Mouse (Mus musculus) spleen, postnatal 10 days (tissue): ENCODE measurements at regions not wholly inside any gene's neighbourhood (a gene's known extent, or its start where the extent isn't known, plus 50 kb on each side); places are given as distances from the start of the nearest gene placed in this dataset.

Experiments used
- DNase-seq, 2 experiments: peaks; one replicate each; pipeline ENCODE4 v3.0.0; 2021 to 2022; ENCODE audit warnings: low spot score in 2 of 2

DNA sequence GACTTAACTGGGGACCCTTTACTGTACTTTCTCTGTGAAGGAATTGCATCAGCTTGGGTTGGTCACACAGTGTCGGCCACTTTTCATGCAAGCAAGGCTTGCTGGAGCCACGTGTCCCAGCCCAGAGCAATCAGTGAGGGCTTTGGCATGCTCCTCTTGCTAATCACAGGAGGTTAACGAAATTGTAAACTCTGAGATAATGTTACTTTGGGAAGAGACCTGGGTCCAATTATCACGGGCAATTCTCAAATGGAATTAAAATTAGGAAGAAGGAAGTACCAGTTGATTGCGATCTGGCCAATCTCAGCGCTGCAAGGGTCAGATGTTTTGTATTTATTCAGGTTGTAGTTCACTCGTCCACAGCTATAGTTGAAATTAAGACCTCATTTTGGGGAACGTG lies 153.2 kb downstream of the Dusp6 start:
- no peak for DNase-seq

DNA sequence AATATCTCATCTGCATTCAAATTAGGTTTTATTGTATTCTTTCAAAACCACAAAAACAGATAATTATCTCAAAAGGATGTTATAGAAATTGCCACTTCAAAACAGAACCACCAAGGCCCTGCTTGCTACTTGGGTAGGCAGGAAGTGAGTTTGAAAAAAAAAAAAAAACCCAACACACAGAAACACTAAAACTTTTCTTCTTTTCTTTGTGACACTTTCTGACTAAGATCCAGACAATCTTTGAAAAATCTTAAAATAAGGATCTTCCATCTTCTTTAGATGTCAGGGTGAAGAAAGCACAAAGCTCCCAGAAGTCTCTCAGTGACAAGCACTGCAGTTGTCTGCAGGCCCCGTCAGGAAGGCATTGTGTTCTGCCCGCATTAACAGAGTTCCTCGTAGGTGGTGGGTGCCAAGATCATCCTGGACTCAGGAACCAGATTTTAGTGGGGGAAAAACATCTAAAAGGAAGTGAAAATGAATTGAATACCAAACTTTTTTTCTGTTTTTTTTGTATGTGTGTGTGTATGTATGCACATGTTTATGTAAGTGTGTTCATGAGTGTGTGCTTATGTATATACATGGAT lies 154.0 kb downstream of the Dusp6 start:
- DNase-seq = no peak

GRCm38 (mm10) chr10:99417591-99417990 lies 154.6 kb downstream of the Dusp6 start:
- no peak for DNase-seq

- DNase-seq = no peak
Measured at GRCm38 (mm10) chr10:99418497-99418896, 155.5 kb downstream of the Dusp6 start.

DNA sequence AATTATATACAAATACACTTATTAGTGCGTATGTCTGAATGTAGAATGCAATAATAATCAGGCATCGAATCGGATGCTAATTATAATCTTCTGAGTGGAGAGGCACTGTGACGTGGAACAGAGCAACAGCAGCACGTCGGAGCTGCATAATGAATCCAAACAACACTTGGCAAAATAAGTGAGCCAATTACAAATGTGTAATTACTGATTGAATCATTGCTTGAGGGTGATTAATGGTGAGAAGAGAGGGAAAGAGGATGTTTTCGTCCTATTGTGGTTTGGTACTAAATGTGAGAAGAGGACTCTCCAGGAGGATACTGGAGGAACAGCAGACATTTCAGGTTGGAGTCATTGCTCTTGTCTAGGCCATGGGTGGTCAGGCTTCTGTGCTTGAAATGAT lies 156.5 kb downstream of the Dusp6 start:
- DNase-seq = no peak

- DNase-seq = no peak
Measured at GRCm38 (mm10) chr10:99423406-99423805, 160.4 kb downstream of the Dusp6 start.

DNA sequence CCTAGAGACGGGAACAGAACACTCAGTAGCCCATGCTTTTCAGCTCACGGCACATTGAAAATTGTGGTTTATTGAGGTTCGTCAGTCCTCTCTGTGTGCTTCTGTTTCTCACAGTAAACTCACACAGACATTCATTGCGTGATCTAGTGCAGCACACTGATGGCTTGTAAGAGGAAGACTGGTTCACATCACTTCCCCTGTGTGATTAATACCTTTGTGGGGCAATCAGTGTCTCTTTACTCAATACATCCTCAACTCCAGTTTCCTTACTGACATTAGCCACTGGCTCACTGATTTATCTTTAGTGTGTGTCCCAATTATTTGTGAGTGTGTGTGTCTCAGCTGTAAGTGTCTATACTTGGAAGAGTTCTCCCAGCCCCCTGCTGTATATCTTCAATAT lies 162.2 kb downstream of the Dusp6 start:
- DNase-seq = no peak

DNA sequence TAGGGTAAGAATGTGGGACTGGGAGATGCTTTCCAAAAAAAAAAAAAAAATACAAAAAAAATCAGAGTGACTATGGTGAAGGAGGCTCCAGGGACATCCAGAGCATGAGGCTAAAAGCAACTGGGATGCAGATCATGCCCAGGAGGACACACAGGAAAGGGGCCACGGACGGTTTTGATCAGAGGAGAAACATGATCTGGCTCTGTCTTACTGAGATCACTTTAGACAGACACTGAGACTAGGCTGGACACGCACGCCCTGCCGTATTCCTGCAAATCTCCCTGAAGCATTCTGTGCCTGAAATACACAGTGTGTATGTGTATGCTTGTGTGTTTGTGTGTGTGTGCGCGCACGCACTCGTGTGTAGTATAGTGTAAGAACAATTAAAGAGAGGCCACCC lies 167.1 kb downstream of the Dusp6 start:
- DNase-seq = no peak

GRCm38 (mm10) chr10:99430669-99431561 lies 167.9 kb downstream of the Dusp6 start:
- peak in 1 of 2 experiments; percentile 43 for DNase-seq

DNA sequence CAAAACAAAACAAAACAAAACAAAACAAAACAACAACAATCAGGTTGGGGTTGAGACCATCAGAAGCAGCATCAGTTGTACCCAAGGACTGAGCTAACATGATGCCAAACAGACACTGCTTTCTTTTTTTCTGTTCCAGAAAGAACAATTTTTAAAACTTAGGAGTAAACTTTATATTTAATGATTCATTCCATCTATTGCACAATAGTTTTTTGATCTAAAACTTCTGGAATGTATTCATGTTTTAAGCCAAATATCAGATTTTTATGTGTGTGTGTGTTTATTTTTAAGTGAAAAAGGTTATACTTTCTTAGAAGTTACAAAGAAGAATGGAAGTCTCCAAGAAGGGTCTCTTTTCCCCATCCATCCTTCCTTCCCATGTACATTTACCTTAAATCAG lies 174.0 kb downstream of the Dusp6 start:
- DNase-seq = no peak

GRCm38 (mm10) chr10:99440169-99440568 lies 177.1 kb downstream of the Dusp6 start:
- DNase-seq = no peak

- DNase-seq = peak in 1 of 2 experiments; percentile 53
Measured at GRCm38 (mm10) chr10:99441014-99441413, 178.0 kb downstream of the Dusp6 start.

GRCm38 (mm10) chr10:99441931-99442330 lies 178.9 kb downstream of the Dusp6 start:
- no peak for DNase-seq

DNA sequence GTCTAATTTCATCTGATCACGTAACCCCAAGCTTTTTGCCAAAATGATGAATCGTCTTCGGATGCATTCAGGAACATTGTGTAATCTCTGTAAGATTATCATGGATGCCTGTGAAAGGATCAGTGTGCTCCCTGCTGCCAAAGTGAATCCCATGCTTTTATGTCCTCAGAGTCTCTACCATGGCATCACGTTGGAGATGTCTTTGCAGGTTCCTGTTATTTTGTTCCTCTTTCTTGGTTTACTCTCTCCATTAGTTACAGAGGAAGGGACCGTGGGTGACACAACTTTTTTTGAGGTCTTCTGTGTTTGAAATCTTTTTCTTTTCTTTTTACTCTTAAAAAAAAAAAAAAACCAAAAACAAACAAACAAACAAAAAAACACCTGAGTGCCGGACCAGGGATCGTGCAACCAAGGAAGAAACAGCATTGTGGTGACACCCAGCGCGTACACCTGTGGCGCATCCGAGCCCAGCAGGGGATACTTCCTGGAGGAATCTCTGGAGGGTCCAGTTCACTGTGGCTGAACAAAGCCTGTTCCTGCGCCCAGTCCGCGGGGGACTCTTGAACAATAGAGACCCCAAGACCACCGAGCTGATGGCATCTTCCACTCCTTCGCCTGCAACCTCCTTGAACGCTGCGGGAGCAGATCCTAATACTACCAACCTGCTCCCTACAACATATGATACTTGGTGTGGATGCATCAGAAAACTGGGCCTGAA lies 180.6 kb downstream of the Dusp6 start:
- no peak for DNase-seq

- DNase-seq = no peak
Measured at GRCm38 (mm10) chr10:99450714-99451625, 187.9 kb downstream of the Dusp6 start.

DNA sequence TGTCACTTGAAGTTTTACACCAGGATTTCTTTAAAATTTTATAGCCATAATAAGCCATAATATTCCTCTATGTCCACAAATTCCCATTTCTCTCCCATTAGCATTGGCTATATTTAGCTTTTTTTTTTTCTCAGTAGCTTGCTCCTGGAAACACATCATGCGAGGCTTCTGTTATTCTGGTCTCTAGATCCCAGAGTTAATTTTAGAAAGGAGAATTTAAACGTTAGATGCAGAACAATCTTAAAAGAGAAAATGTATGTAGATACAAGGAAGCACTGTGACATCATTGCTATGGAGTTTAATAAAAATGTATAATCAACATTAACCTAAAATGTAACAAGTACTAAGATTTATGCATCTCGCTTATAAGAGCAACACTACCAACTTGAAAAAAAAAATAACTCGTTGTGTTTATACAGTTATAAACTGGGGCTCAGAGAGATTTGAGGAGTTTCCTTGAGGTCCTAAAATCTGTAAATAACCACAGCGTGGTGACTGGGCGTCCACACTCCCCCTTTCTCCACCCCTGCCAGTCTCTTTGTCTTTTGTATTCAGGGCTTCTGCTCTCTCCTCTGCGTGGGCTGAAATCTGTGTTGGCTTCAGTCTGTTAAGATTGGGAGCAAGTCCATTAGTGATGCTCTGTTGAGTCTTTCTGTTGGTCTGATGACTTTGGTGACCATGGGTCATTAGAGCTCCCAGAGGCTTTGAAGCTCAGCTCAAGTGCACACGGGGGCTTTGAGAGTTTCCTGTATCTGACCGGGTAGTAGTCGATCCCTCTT lies 188.8 kb downstream of the Dusp6 start:
- no peak for DNase-seq

DNA sequence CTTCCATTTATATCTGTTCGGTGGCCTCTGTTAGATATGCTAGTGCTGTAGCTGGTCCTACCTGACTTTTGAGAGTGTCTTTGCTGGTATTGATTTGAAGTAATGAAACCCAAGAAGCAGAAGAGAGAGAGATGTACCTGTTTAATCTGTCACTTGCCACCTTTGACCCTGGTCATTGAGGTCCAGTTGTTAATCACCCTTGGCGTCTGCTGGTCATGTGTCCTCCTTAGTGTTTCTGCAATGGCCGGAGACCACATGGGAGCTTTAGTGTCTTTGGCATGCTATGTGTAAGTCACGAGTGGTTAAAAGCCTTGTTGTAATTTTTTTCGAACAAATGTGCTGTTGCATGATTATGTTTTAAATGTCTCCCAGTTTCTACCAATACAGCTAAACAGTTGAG lies 193.1 kb downstream of the Dusp6 start:
- DNase-seq = no peak

- DNase-seq = no peak
Measured at GRCm38 (mm10) chr10:99458047-99458446, 195.0 kb downstream of the Dusp6 start.

DNA sequence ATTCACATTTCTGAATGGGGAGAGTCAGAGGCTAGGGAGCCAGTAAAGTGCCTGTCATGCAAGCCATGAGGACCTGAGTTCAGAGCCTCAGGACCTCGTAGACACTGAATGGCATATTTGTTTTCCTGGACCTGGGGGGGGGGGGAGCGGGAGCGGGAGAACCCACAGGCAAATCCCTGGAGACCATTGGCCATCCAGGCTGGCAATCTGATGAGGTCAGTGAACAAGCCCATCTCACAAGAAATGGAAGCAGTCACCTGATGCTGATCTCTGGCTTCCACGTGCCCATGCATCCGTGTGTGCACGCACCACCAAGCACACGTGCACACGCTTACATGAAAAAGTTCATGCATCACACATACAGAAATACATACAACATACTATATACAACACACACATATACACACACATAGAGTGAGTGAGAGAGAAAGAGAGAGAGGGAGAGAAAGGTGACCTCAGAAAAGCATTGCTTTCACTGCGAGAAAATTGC lies 196.2 kb downstream of the Dusp6 start:
- no peak for DNase-seq

GRCm38 (mm10) chr10:99459823-99460361 lies 196.9 kb downstream of the Dusp6 start:
- DNase-seq = peak; percentile 32 to 46
